Mouse (Mus musculus) stomach, embryonic 16.5 days (tissue): ENCODE measurements around the gene Rpl11. TPM values are rescaled to one million over a fixed set of nuclear protein-coding genes. Genes with fewer than 3 reads are reported as not detected.
A peak's percentile ranks its signal among the peaks of the same experiment; 100 is the strongest.
"Not testable (repeated sequence)": the region's sequence is repeated elsewhere in the genome, so short reads cannot be mapped to it uniquely, and the experiment has no call there.

ENCODE experiments used
- ATAC-seq: fragments of 200-750 bp; cut with Nextera tagmentation; 2 replicates; pipeline ENCODE4 v1.8.0; 2017; ENCODE audit warnings: moderate number of reproducible peaks, moderate TSS enrichment; ENCODE audit not compliant: insufficient read depth, low FRiP score
- H3K27ac ChIP-seq: fragments of 300-500 bp; sonication (generic); 2 replicates; pipeline ENCODE4 v1.5.1; 2014; ENCODE audit warnings: low read length
- H3K27me3 ChIP-seq: fragments of 300-500 bp; sonication (generic); 2 replicates; pipeline ENCODE4 v1.6.1; 2014; ENCODE audit warnings: low read length, control low read depth, mixed read lengths; ENCODE audit not compliant: control insufficient read depth, insufficient read depth
- H3K36me3 ChIP-seq: fragments of 300-500 bp; sonication (generic); 2 replicates; pipeline ENCODE4 v1.6.1; 2014; ENCODE audit warnings: low read length; ENCODE audit not compliant: control insufficient read depth, insufficient read depth
- H3K4me1 ChIP-seq: fragments of 300-500 bp; sonication (generic); 2 replicates; pipeline ENCODE4 v1.6.1; 2014; ENCODE audit warnings: low read length, control low read depth, mixed read lengths; ENCODE audit not compliant: control insufficient read depth, insufficient read depth
- H3K4me2 ChIP-seq: fragments of 300-500 bp; sonication (generic); 2 replicates; pipeline ENCODE4 v1.6.1; 2014; ENCODE audit warnings: low read depth, low read length, mixed read lengths
- H3K4me3 ChIP-seq: fragments of 300-500 bp; sonication (generic); replicated peaks from 2 replicates; pipeline ENCODE4 v1.5.1; 2014; ENCODE audit warnings: mild to moderate bottlenecking, low read length
- H3K9ac ChIP-seq: fragments of 300-500 bp; sonication (generic); 2 replicates; pipeline ENCODE4 v1.6.1; 2014; ENCODE audit warnings: low read length
- H3K9me3 ChIP-seq: fragments of 300-500 bp; sonication (generic); replicated peaks from 2 replicates; pipeline ENCODE4 v1.6.1; 2016; ENCODE audit warnings: low read length, control low read depth; ENCODE audit not compliant: control insufficient read depth
- WGBS: fragments of 180-500 bp; shearing (Covaris S2); extraction: QIAGEN DNeasy Blood & Tissue Kit; methylation state at CpG from one replicate; pipeline ENCODE4 v1.1.7; 2014; 5-methylcytosine and 5-hydroxymethylcytosine counted together
- polyA plus RNA-seq: library from polyadenylated mRNA; unstranded; fragments of >200 nt; fragmentation: Nextera tagmentation; extraction: Ambion mirVana; gene quantifications from 2 replicates; pipeline ENCODE4 v1.2.1, GENCODE M21; 2015

The Rpl11 gene
- polyA plus RNA-seq, 1 experiment from 2014 or later, result 411 TPM

DNA sequence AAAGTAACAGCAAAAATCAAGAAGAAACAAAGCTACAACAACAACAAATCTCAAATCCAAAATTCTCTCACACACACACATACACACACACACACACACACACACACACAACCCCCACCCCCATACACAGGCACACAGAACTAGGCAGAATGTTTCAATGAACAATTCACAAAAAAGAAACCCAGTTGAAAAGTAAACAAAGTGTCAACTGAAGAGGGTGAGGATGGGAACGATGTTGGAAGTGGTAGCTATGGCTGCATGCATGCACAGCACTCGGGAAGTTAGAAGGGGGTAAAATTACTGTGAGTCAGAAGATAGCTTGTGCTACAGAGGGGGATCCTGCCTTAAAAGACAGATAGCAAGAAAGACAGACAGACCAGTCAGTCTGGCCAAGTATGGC is 25.4 kb upstream of the Rpl11 start:
- H3K9ac ChIP-seq, result no peak overlapping the region
- no peak overlapping the region for H3K27ac ChIP-seq
- peaks cover 8% of the 10 kb centered on the region; the same call in 1 of the 2 replicates for H3K4me1 ChIP-seq
- no peaks in the 10 kb centered on the region for H3K9me3 ChIP-seq
- ATAC-seq, result no peak
- 26% methylated on average over 2 of the region's 2 CpGs for WGBS
- H3K36me3 ChIP-seq, result no peaks in the 10 kb centered on the region
- H3K4me3 ChIP-seq, result no peak overlapping the region
- peaks cover 32% of the 10 kb centered on the region for H3K27me3 ChIP-seq
- H3K4me2 ChIP-seq, result no peak overlapping the region

DNA sequence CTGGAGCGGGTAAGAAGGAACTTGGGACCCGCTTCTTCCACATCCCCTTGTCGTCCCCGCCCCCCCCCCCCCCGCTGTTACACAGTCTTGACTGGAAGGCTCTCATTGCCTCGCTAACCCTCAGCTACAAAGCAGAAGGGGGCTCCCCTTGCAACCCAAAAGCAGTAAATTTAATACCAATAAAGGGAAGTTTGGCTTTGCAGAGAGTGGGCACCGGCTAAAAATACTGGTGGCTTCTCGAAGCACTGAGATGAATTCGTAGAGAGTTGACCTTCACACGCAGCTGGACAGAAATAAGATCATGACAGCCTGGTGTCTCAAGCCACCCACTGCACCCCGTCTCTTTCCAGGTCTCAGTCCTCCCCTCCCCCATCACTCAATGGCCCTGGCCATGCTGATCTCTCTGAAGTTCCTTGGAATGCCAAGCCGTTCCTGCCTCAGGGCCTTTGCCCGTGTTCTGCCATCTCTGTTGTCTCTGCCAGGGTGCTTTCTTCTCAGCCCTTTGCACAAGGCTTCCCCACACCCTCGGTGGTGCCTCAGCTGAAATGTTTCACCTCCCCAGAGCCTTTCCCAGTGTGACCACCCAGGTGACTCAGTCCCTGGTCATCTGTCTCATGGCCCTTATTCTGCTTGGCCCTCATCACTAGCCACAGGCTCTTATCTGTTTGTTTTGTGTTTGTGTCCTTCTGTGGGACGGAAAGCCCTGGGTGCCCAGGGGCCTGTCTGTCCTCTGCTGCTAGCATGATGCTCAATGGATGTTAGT is 23.7 kb upstream of the Rpl11 start:
- H3K36me3 ChIP-seq, result no peaks in the 10 kb centered on the region
- H3K9me3 ChIP-seq, result no peaks in the 10 kb centered on the region
- H3K9ac ChIP-seq, result no peak overlapping the region
- no peak for ATAC-seq
- no peak overlapping the region for H3K27ac ChIP-seq
- H3K27me3 ChIP-seq, result peaks cover 24% of the 10 kb centered on the region
- no peak overlapping the region for H3K4me2 ChIP-seq
- H3K4me3 ChIP-seq, result no peak overlapping the region
- 64% methylated on average over 15 of the region's 15 CpGs for WGBS
- peaks cover 7% of the 10 kb centered on the region; the same call in 1 of the 2 replicates for H3K4me1 ChIP-seq

DNA sequence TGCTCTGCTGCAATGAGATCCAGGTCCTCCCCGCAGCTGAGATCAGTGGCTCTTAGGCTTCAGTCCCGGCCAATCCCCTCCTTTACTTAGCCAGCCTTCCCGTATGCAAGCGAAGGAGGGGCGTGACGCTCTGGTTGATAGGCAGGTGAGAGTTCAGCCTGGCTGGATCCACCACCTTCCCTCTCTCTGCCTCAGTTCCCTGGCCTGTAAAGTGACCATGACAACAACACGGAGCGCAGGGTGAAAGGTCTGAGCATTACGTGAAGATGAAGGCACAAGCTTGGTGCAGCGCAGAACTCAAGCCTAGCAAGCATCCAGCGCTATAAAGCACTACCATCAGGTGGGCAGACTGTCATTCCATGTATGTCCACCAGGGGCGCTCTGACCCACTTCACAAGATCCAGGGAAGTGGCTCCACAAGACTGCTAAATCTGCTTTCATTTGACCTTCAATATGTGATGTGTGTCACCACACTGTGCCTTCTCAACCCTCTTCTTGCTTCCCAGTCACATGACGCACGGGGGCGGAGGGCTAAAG is 18.0 kb upstream of the Rpl11 start:
- 4% methylated on average over 15 of the region's 15 CpGs for WGBS
- H3K4me3 ChIP-seq, result 0 out of 2 replicates have a peak overlapping the region, but pooled peaks have one; percentile 18
- H3K9me3 ChIP-seq, result no peaks in the 10 kb centered on the region
- H3K9ac ChIP-seq, result peak overlapping the region; percentile 18; the same call in 1 of the 2 replicates
- H3K36me3 ChIP-seq, result no peaks in the 10 kb centered on the region
- ATAC-seq, result peak; percentile 70
- H3K27ac ChIP-seq, result no peak overlapping the region
- no peaks in the 10 kb centered on the region for H3K27me3 ChIP-seq
- peak overlapping the region; percentile 39; the same call in 1 of the 2 replicates for H3K4me2 ChIP-seq
- H3K4me1 ChIP-seq, result peaks cover 12% of the 10 kb centered on the region

DNA sequence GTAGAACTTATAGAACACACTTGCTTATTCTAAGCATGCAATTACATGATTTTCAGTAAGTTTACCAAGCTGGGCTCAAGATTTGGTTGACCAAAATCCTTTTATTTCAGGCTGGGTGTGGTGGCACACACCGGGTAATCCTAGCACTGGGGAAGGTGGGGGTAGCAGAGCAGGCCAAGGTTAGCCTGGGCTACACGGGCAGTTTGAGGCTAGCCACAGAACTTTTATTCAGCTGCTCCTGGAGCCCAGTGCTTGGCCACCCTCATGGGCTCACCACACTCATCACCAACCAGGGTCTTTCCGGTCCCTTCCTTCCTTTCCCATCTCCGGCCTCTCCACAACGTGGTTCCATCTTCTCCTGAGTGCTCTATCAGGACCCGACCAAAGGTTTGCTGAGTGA is 17.4 kb upstream of the Rpl11 start:
- H3K27ac ChIP-seq, result no peak overlapping the region

DNA sequence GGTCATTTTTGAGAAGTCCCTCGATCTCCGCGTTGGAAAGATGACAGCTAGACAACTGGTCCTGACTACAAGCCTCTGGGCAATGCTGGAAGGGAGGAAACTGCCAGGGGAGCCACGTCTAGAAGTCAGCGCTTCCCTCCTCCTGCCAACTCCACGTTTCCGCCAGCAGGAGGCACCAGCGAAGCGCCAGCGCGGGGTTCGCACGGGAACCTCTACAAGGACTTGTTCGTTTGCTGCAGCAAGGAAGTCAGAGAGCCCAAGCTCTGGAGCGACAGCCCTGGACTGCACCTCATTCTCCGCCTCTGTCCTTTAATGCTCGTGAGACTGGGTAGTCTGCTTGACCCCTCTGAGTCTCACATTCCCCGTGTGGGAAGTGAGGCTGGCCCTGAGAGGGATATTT is 16.7 kb upstream of the Rpl11 start:
- Histone ChIP-seq H3K9me3 (no peaks in the 10 kb centered on the region), H3K27me3 (no peaks in the 10 kb centered on the region), H3K27ac (peak overlapping the region; percentile 7; the same call in 1 of the 2 replicates), H3K4me1 (peaks cover 12% of the 10 kb centered on the region), H3K9ac (peak overlapping the region; percentile 47; the same call in 1 of the 2 replicates), H3K4me2 (0 out of 2 replicates have a peak overlapping the region, but pooled peaks have one; percentile 6), H3K36me3 (no peaks in the 10 kb centered on the region), H3K4me3 (no peak overlapping the region)
- 2% methylated on average over 18 of the region's 18 CpGs for WGBS
- ATAC-seq, result peak; percentile 78; the same call in 1 of the 2 replicates

More for the DNA sequence above, 17.4 kb upstream of the Rpl11 start:
- Histone ChIP-seq H3K4me1 (peaks cover 12% of the 10 kb centered on the region), H3K9ac (no peak overlapping the region), H3K4me3 (no peak overlapping the region), H3K36me3 (no peaks in the 10 kb centered on the region), H3K4me2 (no peak overlapping the region), H3K9me3 (no peaks in the 10 kb centered on the region), H3K27me3 (no peaks in the 10 kb centered on the region)
- 62% methylated on average over 6 of the region's 6 CpGs for WGBS
- no peak for ATAC-seq

DNA sequence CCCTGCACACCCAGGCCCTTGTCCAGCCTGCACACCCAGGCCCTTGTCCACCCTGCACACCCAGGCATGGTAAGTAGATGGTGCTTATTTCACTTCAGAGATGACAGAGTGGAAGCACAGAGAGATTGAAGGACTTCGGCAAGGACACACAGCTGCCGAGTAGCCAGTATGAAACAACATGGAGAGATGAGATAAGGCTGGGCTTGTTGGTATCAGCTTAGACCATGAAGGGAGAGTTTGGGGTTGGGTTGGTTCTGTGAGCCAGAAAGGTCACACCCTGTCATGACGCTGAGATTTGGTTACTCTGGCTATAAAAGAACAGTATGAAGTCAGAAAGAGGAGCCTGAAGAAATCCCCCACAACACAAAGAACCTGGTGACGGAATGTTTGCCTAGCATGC is 16.1 kb upstream of the Rpl11 start:
- 60% methylated on average over 4 of the region's 4 CpGs for WGBS
- H3K4me3 ChIP-seq, result no peak overlapping the region
- no peak overlapping the region for H3K9ac ChIP-seq
- no peak overlapping the region for H3K27ac ChIP-seq
- no peaks in the 10 kb centered on the region for H3K27me3 ChIP-seq
- no peaks in the 10 kb centered on the region for H3K9me3 ChIP-seq
- no peak for ATAC-seq
- no peak overlapping the region for H3K4me2 ChIP-seq
- H3K36me3 ChIP-seq, result no peaks in the 10 kb centered on the region
- H3K4me1 ChIP-seq, result peaks cover 12% of the 10 kb centered on the region

DNA sequence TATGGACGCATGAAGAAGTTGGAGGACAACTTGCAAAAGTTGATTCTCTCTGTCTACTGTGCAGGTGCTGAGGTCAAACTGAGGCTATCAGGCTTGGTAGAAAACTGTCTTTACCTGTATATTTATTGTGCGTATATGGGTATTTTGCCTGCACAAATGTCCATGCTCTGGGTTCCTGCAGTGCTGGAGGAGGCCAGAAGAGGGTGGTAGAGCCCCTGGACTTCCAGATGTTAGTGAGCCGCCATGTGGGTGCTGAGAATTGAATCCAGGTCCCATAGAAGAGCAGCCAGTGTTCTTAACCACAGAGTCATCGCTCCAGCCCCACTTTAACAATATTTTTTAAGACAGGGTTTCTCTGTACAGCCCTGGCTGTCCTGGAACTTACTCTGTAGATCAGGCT is 9.9 kb upstream of the Rpl11 start:
- Histone ChIP-seq H3K27me3 (no peaks in the 10 kb centered on the region), H3K4me2 (no peak overlapping the region), H3K4me3 (no peak overlapping the region), H3K27ac (no peak overlapping the region), H3K36me3 (no peaks in the 10 kb centered on the region), H3K4me1 (no peaks in the 10 kb centered on the region), H3K9me3 (no peaks in the 10 kb centered on the region), H3K9ac (no peak overlapping the region)
- 93% methylated on average over 4 of the region's 4 CpGs for WGBS
- no peak for ATAC-seq

DNA sequence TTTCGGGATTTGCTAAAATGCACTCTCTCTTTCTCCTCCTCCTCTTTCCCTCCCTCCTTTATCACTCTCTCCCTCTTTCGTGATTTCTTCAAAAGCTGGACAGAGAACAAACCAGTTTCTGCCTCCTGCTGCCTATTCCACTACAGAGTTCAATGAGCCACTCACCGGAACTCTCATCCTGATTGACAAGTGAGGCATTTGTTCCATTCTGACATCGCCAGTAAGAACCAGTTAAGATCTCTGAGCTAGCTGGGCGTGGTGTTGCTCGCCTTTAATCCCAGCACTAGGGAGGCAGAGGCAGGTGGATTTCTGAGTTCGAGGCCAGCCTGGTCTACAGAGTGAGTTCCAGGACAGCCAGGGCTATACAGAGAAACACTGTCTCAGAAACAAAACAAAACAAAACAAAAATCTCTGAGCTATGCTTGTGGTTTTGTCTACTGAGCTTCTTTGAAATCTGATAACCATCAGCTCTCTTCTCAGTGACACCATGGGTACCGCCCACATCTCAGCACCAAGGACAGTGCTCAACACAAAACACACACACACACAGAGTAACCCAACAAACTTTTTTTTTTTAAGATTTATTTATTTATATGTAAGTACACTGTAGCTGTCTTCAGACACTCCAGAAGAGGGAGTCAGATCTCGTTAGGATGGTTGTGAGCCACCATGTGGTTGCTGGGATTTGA is 6.7 kb upstream of the Rpl11 start:
- not testable (repeated sequence) for H3K9ac ChIP-seq, H3K9me3 ChIP-seq, H3K27me3 ChIP-seq, H3K36me3 ChIP-seq, H3K27ac ChIP-seq, H3K4me3 ChIP-seq, H3K4me1 ChIP-seq, H3K4me2 ChIP-seq, ATAC-seq
- 62% methylated on average over 8 of the region's 9 CpGs for WGBS

DNA sequence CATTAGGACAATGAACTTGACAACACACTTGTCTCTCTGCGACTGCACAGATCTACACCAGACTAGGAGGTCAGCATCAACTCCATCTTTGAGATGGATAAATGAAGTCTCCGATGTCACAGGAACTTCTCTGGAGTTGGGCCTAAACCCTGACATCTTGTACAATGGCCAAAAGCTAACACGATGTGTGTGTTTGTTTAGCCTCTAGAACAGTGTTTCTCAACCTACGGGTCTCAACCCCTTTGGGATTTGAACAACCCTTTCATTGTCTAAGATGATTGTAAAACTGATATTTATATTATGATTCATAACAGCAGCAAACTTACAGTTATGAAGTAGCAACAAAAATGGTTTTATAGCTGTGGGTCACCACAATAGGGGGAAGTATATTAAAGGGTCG is 4.7 kb upstream of the Rpl11 start:
- H3K4me1 ChIP-seq, result no peaks in the 10 kb centered on the region
- ATAC-seq, result no peak

More for the DNA sequence above, 4.7 kb upstream of the Rpl11 start:
- Histone ChIP-seq H3K4me3 (no peak overlapping the region), H3K9me3 (no peaks in the 10 kb centered on the region), H3K9ac (no peak overlapping the region), H3K4me2 (no peak overlapping the region), H3K27me3 (no peaks in the 10 kb centered on the region), H3K27ac (no peak overlapping the region), H3K36me3 (no peaks in the 10 kb centered on the region)
- WGBS, result 78% methylated on average over 5 of the region's 5 CpGs
